Mouse (Mus musculus) liver, embryonic 11.5 days (tissue): Measurements from ENCODE around the gene Erich6. TPM values are rescaled to one million over a fixed set of nuclear protein-coding genes. Genes with fewer than 3 reads are reported as not detected.
"Not testable (repeated sequence)": the region's sequence is repeated elsewhere in the genome, so short reads cannot be mapped to it uniquely, and the experiment has no call there.

Experiments
- ATAC-seq: fragments of 200-750 bp; cut with Nextera tagmentation; replicated peaks from 2 replicates; pipeline ENCODE4 v1.8.0; 2017; ENCODE audit warnings: moderate number of reproducible peaks, mild to moderate bottlenecking, moderate TSS enrichment, moderate library complexity; ENCODE audit not compliant: low FRiP score
- DNase-seq: peaks from one replicate; pipeline ENCODE4 v3.0.0-alpha.2; 2017; ENCODE audit warnings: low spot score
- H3K27ac ChIP-seq: fragments of 300-500 bp; sonication (generic); 2 replicates; pipeline ENCODE4 v1.5.1; 2014; ENCODE audit warnings: mild to moderate bottlenecking, low read depth, low read length, control low read depth
- H3K27me3 ChIP-seq: fragments of 300-500 bp; sonication (generic); replicated peaks from 2 replicates; pipeline ENCODE4 v1.6.1; 2014; ENCODE audit warnings: low read length, mixed read lengths; ENCODE audit not compliant: control insufficient read depth, insufficient read depth
- H3K36me3 ChIP-seq: fragments of 300-500 bp; sonication (generic); 2 replicates; pipeline ENCODE4 v1.6.1; 2014; ENCODE audit warnings: mild to moderate bottlenecking, low read length, moderate library complexity, mixed read lengths; ENCODE audit not compliant: control insufficient read depth, insufficient read depth
- H3K4me1 ChIP-seq: fragments of 300-500 bp; sonication (generic); replicated peaks from 2 replicates; pipeline ENCODE4 v1.6.1; 2014; ENCODE audit warnings: low read length, mixed read lengths; ENCODE audit not compliant: control insufficient read depth, insufficient read depth
- H3K4me2 ChIP-seq: fragments of 300-500 bp; sonication (generic); 2 replicates; pipeline ENCODE4 v1.6.1; 2014; ENCODE audit warnings: mild to moderate bottlenecking, control low read depth, moderate library complexity
- H3K4me3 ChIP-seq: fragments of 300-500 bp; sonication (generic); 2 replicates; pipeline ENCODE4 v1.5.1; 2014; ENCODE audit warnings: low read depth, low read length, control low read depth
- H3K9ac ChIP-seq: fragments of 300-500 bp; sonication (generic); 2 replicates; pipeline ENCODE4 v1.6.1; 2014; ENCODE audit warnings: low read depth, low read length, control low read depth
- H3K9me3 ChIP-seq: fragments of 300-500 bp; sonication (generic); 2 replicates; pipeline ENCODE4 v1.6.1; 2016; ENCODE audit warnings: low read length, inconsistent platforms, mixed read lengths; ENCODE audit not compliant: control insufficient read depth
- WGBS: fragments of 180-500 bp; shearing (Covaris S2); extraction: QIAGEN DNeasy Blood & Tissue Kit; methylation state at CpG from one replicate; pipeline ENCODE4 v1.1.7; 2014; 5-methylcytosine and 5-hydroxymethylcytosine counted together
- polyA plus RNA-seq: library from polyadenylated mRNA; unstranded; fragments of >200 nt; fragmentation: Nextera tagmentation; extraction: Ambion mirVana; gene quantifications from 2 replicates; pipeline ENCODE4 v1.2.1, GENCODE M21; 2014

Erich6 gene
- polyA plus RNA-seq, 1 experiment from 2014 or later: not detected

DNA sequence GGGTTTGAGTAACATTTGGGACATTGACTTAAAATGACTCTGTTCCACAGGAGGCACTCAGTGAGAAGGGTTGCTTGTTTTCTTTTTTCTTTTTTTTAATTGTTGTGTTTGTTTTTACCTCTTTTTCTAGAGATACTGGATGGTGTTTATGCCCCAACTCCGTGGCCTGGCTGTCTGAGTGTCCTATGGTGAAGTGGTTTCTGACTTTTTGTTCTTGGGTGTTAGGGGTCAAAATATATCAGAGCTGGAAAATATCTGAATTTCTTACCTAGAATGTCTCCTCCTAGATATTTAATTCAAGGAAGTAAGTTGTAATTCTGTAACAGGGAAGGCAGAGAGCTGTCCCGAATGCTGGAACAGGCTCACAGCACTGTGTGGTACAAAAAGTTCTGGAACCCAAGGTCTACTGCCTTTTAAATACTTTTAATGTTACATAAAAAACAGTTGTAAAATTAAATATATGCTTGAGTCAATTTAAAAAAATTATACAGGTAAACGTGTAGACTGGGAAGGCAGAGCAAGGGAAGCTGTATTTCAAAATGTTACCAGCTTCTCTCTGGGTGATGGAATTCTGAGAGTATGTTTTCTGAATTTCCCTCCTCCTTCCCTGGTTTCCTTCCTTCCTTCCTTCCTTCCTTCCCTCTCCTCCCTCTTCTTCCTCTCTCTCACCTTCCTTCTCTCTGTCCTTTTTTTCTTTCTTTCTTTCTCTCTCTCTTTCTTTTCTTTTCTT lies 14.2 kb downstream of the Erich6 start:
- no peaks in the 10 kb centered on the region for H3K4me1 ChIP-seq
- H3K9me3 ChIP-seq: no peaks in the 10 kb centered on the region
- no peak overlapping the region for H3K27ac ChIP-seq
- ATAC-seq (no peak), DNase-seq (no peak)
- H3K9ac ChIP-seq: no peak overlapping the region
- WGBS: 69% methylated on average over 3 of the region's 3 CpGs
- no peaks in the 10 kb centered on the region for H3K27me3 ChIP-seq
- H3K36me3 ChIP-seq: no peaks in the 10 kb centered on the region
- no peak overlapping the region for H3K4me2 ChIP-seq
- no peak overlapping the region for H3K4me3 ChIP-seq

DNA sequence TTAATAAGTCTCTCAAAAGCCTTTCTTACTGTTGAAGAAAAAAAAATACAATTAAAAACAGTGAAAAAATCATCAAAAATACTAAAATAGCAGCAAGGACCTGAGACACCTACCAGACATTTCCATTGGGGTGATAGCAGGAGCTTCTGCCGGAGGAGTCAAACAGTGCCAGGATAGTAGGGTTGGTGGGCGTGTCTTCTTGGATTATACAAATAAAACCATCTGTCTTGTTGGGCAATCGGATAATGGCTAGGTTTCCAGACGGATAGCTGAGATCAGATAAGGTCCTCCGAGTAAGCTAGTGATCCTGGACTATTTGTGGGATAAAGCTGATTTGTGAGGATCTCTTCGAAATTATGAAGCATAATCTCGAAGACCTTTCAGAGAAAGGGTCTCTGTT lies 15.9 kb downstream of the Erich6 start:
- Histone ChIP-seq H3K9me3 (no peaks in the 10 kb centered on the region), H3K4me3 (no peak overlapping the region), H3K4me1 (no peaks in the 10 kb centered on the region), H3K27ac (no peak overlapping the region), H3K36me3 (no peaks in the 10 kb centered on the region), H3K9ac (no peak overlapping the region), H3K27me3 (no peaks in the 10 kb centered on the region), H3K4me2 (no peak overlapping the region)
- 79% methylated on average over 7 of the region's 7 CpGs for WGBS
- no peak for DNase-seq
- no peak for ATAC-seq

DNA sequence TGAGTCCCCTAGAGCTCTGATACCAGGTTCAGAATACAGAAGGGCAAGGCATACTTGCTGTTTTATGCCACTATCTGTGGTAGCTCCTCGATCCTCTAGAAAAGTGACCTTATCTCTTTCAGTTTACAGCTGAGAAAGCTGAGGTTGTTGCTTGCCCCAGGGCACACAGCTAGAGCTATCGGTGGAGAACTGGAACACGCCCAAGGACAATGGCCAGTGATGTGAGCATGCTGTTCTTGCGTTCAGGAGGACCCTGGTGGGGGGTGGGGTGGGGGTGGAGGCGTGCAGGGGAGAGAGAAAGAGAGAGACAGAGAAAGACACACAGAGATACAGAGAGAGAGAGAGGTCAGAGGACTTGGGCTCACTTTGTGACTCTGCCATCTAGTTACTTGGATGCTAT lies 27.0 kb downstream of the Erich6 start:
- Histone ChIP-seq H3K36me3 (no peaks in the 10 kb centered on the region), H3K27ac (no peak overlapping the region), H3K9ac (no peak overlapping the region), H3K4me2 (no peak overlapping the region), H3K27me3 (no peaks in the 10 kb centered on the region), H3K9me3 (no peaks in the 10 kb centered on the region), H3K4me1 (no peaks in the 10 kb centered on the region), H3K4me3 (no peak overlapping the region)
- DNase-seq: no peak
- 72% methylated on average over 5 of the region's 5 CpGs for WGBS
- no peak for ATAC-seq

DNA sequence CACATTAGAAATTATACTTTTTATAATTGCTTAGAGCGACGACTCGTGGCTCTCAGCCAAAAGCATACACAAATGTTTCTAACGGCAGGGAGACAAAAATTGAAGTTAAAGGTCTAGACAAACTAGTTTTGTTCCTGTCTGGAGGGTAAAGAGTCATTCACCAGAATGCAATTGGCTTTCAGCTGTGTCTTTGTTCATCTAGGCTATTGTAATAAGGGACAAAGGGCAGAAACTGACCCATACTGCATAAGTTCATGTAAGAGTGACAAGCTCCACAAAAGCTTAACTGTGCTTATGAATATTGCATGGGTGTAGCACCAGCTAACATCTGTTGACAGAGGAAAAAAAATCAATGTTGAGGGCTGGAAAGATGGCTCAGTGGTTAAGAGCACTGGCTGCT lies 28.5 kb downstream of the Erich6 start:
- WGBS: 90% methylated on average over 4 of the region's 4 CpGs
- no peak for ATAC-seq

DNA sequence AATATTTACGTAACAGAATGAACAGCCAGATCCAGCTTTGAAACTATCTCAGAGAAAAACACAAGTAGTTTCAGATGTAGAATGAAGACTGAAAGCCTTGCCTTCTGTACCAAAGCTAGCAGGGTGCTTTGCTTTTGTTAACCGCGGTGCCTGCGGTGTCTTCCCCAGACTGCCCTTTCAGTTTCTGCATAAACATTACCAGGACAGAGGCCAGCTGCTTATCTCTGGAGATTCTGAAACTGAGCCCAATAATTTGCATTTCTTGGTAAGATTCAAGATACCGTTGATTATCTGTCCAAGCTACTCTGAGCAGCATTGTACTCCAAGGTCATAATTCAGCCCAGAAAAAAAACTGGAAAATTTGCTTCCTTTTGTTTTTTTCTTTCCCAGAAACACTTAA lies 43.4 kb downstream of the Erich6 start:
- Histone ChIP-seq H3K36me3 (peaks cover 11% of the 10 kb centered on the region; the same call in 1 of the 2 replicates), H3K4me3 (no peak overlapping the region), H3K4me2 (no peak overlapping the region), H3K4me1 (no peaks in the 10 kb centered on the region), H3K27me3 (no peaks in the 10 kb centered on the region), H3K27ac (no peak overlapping the region), H3K9ac (no peak overlapping the region), H3K9me3 (no peaks in the 10 kb centered on the region)
- ATAC-seq (no peak), DNase-seq (no peak)
- 79% methylated on average over 5 of the region's 5 CpGs for WGBS

More for the DNA sequence above, 28.5 kb downstream of the Erich6 start:
- no peaks in the 10 kb centered on the region for H3K4me1 ChIP-seq
- H3K4me3 ChIP-seq: no peak overlapping the region
- no peaks in the 10 kb centered on the region for H3K36me3 ChIP-seq
- no peak for DNase-seq
- no peaks in the 10 kb centered on the region for H3K27me3 ChIP-seq
- H3K27ac ChIP-seq: no peak overlapping the region
- H3K9ac ChIP-seq: no peak overlapping the region
- H3K9me3 ChIP-seq: no peaks in the 10 kb centered on the region
- H3K4me2 ChIP-seq: no peak overlapping the region

DNA sequence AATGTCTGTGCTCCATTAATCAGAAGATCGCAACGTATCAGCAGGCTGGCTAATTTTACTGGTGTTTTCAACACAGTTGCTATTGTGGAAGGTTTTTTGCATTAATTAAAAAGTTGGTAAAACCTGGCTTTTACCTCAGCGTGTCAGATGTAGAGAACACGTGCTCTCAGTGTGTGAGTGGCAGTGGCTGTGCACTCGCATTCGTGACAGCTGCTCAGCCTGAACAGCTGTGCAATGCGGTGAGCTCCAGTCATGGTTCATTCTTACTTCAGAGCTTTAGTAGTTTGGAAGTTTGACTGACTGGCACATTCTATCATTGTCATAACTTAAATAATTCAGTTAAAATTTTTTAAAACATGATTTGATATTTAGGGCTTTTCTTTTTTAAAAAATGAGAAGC lies 44.3 kb downstream of the Erich6 start:
- ATAC-seq, DNase-seq, H3K4me1 ChIP-seq, H3K27ac ChIP-seq, H3K9ac ChIP-seq, H3K4me3 ChIP-seq, H3K4me2 ChIP-seq, H3K27me3 ChIP-seq, H3K9me3 ChIP-seq: not testable (repeated sequence)
- peaks cover 13% of the 10 kb centered on the region; the same call in 1 of the 2 replicates for H3K36me3 ChIP-seq
- 95% methylated on average over 7 of the region's 7 CpGs for WGBS

DNA sequence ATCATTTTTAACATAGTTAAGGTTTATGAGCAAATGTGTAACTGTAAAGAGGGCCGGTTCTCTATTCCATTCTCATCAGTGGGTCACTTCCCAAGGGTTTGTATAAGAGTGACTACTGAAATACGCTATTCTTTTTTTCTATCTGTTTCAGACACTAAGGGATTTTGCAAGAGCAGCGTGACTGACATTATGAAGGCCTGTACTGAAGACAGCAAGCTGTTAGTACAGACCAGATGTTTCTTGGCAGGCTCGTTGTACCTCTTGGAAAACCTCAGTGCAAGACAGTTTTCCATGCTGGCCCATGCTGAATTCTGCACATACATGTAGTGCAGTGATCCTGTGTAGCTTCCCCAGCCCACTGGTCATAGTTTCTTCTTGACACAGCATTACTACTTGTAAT lies 46.5 kb downstream of the Erich6 start:
- H3K27me3 ChIP-seq, H3K4me2 ChIP-seq, DNase-seq, H3K9ac ChIP-seq, H3K4me1 ChIP-seq, H3K9me3 ChIP-seq, H3K27ac ChIP-seq, H3K4me3 ChIP-seq, ATAC-seq: not testable (repeated sequence)
- WGBS: 93% methylated on average over 4 of the region's 4 CpGs
- H3K36me3 ChIP-seq: peaks cover 19% of the 10 kb centered on the region; the same call in 1 of the 2 replicates

DNA sequence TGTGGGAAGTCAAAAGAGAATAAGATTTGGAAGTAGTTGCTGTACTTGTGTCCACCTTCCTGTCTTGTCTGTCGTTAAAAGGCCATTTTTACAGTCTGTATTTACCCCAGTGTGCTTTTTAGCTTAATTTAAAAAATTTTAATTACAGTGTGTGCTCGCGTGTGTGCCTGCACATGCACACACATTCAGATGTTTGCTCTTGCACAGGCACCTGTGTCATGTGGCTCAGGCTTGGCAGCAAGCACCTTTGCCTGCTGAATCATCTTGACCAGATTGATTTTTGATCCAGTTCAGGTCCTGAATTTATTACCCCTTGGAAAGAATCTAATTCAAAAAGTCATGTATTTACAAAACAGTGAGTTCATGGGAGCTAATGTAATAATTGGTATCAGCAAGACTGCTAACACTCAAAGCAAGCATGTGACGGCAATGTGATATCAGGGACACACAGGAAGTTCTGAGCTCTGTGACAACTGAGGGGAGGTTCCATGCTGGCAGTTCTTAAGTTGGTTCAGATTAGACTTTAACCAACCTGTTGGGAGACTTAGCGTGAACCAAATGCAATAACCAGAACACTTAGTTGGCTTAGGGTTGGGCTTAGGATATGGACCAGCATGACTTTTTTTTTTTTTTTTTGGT lies 54.1 kb downstream of the Erich6 start:
- H3K36me3 ChIP-seq: peaks cover 21% of the 10 kb centered on the region
- no peak overlapping the region for H3K4me3 ChIP-seq
- H3K9ac ChIP-seq: no peak overlapping the region
- H3K27ac ChIP-seq: no peak overlapping the region
- peak; percentile 80 for ATAC-seq
- H3K27me3 ChIP-seq: no peaks in the 10 kb centered on the region
- no peak for DNase-seq
- H3K4me2 ChIP-seq: peak overlapping the region; percentile 13; the same call in 1 of the 2 replicates
- no peaks in the 10 kb centered on the region for H3K9me3 ChIP-seq
- peaks cover 18% of the 10 kb centered on the region for H3K4me1 ChIP-seq
- WGBS: 73% methylated on average over 5 of the region's 5 CpGs

DNA sequence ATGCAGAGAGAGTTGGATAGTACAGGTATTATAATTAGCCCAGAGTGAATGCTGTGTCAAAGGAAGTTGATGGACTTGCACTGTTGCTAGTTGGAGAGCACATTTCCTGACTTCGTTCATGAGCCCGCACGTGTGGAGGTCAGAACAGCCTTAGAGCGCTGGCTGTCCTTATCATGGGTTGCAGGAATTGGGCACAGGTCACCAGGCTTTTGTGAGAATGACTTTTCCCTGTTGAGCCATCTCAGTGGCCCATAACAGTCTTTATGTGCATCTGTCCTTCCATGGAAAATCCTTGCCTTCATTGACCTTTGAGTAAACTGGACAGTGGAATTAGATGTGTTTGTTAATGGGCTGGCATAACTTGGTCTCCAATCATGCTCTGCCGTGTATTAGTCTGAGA lies 54.7 kb downstream of the Erich6 start:
- Histone ChIP-seq H3K27ac (no peak overlapping the region), H3K36me3 (peaks cover 17% of the 10 kb centered on the region), H3K27me3 (no peaks in the 10 kb centered on the region), H3K4me3 (no peak overlapping the region), H3K9me3 (no peaks in the 10 kb centered on the region), H3K9ac (no peak overlapping the region), H3K4me2 (peak overlapping the region; percentile 13; the same call in 1 of the 2 replicates), H3K4me1 (peaks cover 21% of the 10 kb centered on the region)
- WGBS: 47% methylated on average over 5 of the region's 5 CpGs
- DNase-seq (no peak), ATAC-seq (0 out of 2 replicates have a peak, but pooled peaks have one; percentile 62)
